Mouse (Mus musculus) CH12.LX (cell line): ENCODE results near the gene Rab21.
A peak's percentile ranks its signal among the peaks of the same experiment; 100 is the strongest.

ENCODE experiments used
- CTCF ChIP-seq, 2 experiments: IDR thresholded peaks in 1 of 2; conservative IDR thresholded peaks in 1 of 2; 2 replicates each; pipeline ENCODE4 v1.5.1; 2011 to 2012; ENCODE audit warnings: low read depth in 2 of 2, low read length in 2 of 2, improper control_type of control experiment in 1 of 2, inconsistent platforms in 1 of 2, mild to moderate bottlenecking in 1 of 2, moderate library complexity in 1 of 2
- EP300 ChIP-seq: IDR thresholded peaks from 2 replicates; pipeline ENCODE4 v1.6.1; 2011; ENCODE audit warnings: low read length, improper control_type of control experiment
- HCFC1 ChIP-seq: IDR thresholded peaks from 2 replicates; pipeline ENCODE4 v1.6.1; 2012; ENCODE audit warnings: low read depth, mild to moderate bottlenecking, inconsistent platforms, low read length, improper control_type of control experiment
- MAX ChIP-seq: IDR thresholded peaks from 2 replicates; pipeline ENCODE4 v1.6.1; 2011; ENCODE audit warnings: low read length, improper control_type of control experiment
- MAZ ChIP-seq: IDR thresholded peaks from 2 replicates; pipeline ENCODE4 v1.6.1; 2012; ENCODE audit warnings: low read depth, mild to moderate bottlenecking, inconsistent platforms, low read length, improper control_type of control experiment, moderate library complexity
- MYC ChIP-seq: IDR thresholded peaks from 2 replicates; pipeline ENCODE4 v1.6.1; 2011; ENCODE audit warnings: low read depth, mild to moderate bottlenecking, improper control_type of control experiment, low read length
- POLR2A ChIP-seq: IDR thresholded peaks from 2 replicates; pipeline ENCODE4 v1.6.1; 2011; ENCODE audit warnings: low read depth, mild to moderate bottlenecking, improper control_type of control experiment, low read length
- POLR2AphosphoS2 ChIP-seq: IDR thresholded peaks from 2 replicates; pipeline ENCODE4 v1.6.1; 2011; ENCODE audit warnings: low read depth, low read length, improper control_type of control experiment
- RAD21 ChIP-seq: IDR thresholded peaks from 2 replicates; pipeline ENCODE4 v1.6.1; 2011; ENCODE audit warnings: low read depth, mild to moderate bottlenecking, low read length, improper control_type of control experiment, moderate library complexity
- RCOR1 ChIP-seq: conservative IDR thresholded peaks from 2 replicates; pipeline ENCODE4 v1.6.1; 2012; ENCODE audit warnings: low read depth, mild to moderate bottlenecking, inconsistent platforms, low read length, improper control_type of control experiment
- SMC3 ChIP-seq: IDR thresholded peaks from 2 replicates; pipeline ENCODE4 v1.6.1; 2011; ENCODE audit warnings: low read depth, low read length, improper control_type of control experiment
- TBP ChIP-seq: conservative IDR thresholded peaks from 2 replicates; pipeline ENCODE4 v1.6.1; 2011; ENCODE audit warnings: low read depth, low read length, improper control_type of control experiment
- USF1 ChIP-seq: IDR thresholded peaks from 2 replicates; pipeline ENCODE4 v1.6.1; 2014; ENCODE audit warnings: low read depth, mild to moderate bottlenecking, inconsistent platforms, low read length, improper control_type of control experiment
- ZNF384 ChIP-seq: IDR thresholded peaks from 2 replicates; pipeline ENCODE4 v1.6.1; 2012; ENCODE audit warnings: low read depth, low read length, improper control_type of control experiment, inconsistent platforms

GRCm38 (mm10) chr10:115251088-115251934 is 64.1 kb downstream of the Rab21 start, which contains the start of gene Tbc1d15:
- TF ChIP-seq SMC3: no peak
- peak; percentile 77 for TF ChIP-seq POLR2A
- TF ChIP-seq CTCF (conservative IDR thresholded peaks at IDR 0.05 in 1 of 2, IDR thresholded peaks at IDR 0.05 in 1 of 2; ENCODE audit: low read depth in 2 of 2, low read length in 2 of 2): no peak
- peak; percentile 87 for TF ChIP-seq USF1
- no peak for TF ChIP-seq EP300
- TF ChIP-seq MAX: peak; percentile 97
- TF ChIP-seq HCFC1: peak; percentile 83
- TF ChIP-seq POLR2AphosphoS2: peak; percentile 53; the same call in 1 of the 2 replicates
- TF ChIP-seq RAD21: no peak
- peak; percentile 73 for TF ChIP-seq MYC
- peak; percentile 89 for TF ChIP-seq TBP
- TF ChIP-seq RCOR1: peak; percentile 85; the same call in 1 of the 2 replicates
- TF ChIP-seq ZNF384: no peak
- no peak for TF ChIP-seq MAZ
